Mouse (Mus musculus) T-cell, adult 66 days (primary cell): ENCODE measurements around the gene Armh3. TPM values are rescaled to one million over a fixed set of nuclear protein-coding genes. Genes with fewer than 3 reads are reported as not detected.

Source experiments
- total RNA-seq, 2 experiments: library from RNA; stranded (reverse); gene quantifications; 3 replicates in 1 of 2; 4 replicates in 1 of 2; pipeline ENCODE4 v1.2.4; 2023

The Armh3 gene
- 10 to 100 TPM; 20.7 to 26.2 TPM for total RNA-seq

DNA sequence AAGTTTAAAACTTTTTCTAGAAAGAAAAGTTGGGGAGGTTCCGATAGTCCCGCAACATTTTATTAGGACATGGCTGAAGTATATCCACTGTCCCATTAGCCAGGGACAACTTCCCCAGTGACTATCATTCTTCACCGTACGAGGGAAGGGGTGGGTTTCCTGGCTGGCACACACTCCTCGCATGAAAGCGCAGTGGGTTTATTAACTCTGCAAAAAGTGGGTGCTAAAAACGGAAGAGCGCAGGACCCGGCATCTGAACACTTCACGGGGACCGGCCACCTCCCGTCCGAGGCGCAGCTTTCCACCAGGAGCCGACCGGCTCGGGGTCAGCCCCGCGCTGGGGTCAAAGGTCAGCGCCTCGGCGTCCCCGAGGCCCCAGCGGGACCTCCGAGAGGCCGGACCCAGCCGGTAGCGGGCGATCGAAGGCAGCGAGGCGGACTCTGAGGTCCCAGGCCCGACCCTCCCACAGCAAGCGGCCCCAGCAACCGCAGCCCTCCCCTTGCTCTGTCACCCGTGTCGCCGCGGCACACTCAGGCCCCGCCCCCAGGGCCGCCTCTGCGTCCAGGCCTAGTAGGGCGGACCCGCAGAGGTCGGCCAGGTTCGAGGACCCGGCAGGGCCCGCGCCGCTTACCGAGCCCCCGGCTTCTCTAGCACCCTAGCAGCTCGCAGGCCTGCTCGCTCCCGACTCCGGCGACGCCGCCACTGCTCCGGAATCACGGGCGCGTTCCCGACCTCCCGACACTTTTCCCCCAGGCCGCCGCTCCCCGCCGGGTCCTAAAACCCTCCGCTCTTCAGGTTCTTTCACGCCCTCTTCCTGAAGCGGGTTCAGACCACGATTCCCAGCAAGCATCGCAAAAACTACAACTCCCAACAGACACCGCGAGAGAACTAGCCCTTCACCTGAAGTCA, at the start of gene Armh3:
Armh3 (minus strand) TSS at position 704 of the 909 bp plus-strand sequence.

DNA sequence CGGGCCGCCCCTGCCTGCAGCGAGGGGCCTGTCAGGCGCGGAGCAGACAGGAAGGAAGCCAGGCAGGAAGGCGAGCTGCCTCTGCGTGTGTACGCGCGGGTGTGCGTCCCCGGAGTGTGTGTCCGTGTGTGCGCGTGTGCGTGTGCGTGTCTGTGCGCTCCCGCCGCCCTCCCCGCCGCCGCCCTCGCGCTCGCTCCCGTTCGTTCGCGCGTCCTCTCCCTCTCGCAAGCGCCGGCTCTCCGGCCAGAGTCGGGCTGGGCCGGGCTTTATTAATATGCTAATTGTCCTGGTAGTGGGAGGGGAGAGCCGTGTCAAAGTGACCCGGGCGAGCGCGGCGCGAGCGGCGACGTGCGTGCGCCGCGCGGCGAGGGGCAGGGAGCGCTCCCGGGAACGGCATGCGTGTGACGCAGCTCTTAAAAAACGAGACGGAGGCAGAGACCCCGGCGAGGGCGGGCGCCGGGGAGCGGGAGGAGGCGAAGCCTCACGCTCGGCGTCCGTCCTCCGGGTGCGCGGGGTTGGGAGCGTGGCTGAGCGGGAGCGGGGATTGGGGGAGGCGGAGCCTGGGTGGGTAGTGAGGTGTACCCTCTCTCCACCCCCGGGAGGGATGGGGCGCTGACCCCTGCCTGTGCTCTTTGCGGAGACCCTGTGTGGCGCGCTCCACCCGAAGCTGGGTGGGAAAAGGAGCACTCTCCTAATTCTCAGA, 46.9 kb upstream of the Armh3 start, which contains the start of gene Ldb1:
Ldb1 (minus strand) TSS at position 222 of the 703 bp plus-strand sequence.

DNA sequence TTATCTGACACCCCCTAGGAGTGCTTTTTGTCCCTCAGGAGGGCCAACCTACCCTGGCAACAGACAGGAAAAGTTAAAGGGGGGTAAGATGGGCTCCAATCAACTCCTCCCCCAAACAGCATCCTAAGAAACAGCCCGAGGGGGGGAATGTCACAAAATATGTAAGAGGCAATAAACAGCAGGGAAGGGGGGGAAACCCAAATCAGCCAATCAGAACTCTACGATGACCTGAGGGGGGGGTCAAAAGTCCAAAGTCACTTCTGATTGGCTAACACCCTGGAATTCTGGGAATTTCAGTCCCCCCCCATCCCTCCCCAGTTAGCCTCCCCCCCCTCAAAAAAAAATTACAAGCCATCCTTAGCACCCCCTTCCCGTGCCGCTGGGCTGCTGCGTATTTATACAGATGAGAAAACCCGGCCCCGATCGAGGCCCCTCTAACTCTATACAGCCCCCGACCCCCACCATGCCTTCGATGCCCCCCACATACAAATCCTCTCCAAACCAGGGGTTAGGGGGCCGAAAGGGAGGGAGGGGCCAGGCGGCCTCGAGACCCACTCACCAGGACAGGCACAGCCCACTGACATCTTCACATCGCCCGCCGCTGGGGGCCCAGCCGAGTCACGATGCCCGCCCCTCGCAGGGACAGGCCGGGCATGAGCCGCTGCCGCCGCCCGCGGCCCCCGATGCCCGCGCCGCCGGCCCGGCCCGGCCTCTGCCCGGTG, 46.1 kb upstream of the Armh3 start, which contains the start of gene Pprc1:
Pprc1 (plus strand) TSS at position 616 of the 722 bp plus-strand sequence.

DNA sequence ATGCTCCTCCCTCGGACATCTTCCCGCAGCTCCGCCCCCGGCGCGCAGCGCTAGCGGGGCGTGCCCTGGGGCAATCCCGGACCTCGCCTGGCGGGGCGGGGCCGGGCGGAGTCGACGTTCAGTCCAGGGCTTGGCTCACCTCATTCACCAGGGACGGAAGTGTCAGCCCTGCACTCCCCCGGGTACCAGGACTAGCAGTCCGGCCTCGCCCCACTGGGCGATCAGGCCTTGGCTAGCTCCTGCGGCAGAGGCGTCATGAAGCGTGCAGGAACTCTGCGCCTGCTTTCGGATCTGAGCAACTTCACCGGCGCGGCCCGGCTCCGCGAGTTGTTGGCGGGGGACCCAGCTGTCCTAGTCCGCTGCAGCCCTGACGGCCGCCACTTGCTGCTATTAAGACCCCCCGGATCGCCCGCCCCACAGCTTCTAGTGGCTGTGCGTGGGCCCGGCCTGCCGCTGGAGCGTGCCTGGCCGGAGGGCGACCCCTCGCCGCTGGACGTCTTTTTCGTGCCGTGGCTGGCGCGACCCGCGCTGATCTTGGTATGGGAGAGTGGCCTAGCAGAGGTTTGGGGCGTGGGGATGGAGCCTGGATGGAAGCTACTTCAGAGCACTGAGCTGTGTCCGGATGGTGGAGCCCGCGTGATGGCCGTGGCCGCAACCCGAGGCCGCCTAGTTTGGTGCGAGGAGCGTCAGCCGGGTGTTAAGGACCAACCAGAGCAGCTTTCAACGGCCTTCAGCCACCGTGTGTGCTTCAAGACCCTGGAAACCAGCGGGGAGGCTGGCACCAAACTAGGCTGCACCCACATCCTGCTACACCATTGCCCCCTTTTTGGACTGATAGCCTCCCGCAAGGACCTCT, 5.3 kb upstream of the Armh3 start, which contains the start of gene Hps6:
Hps6 (plus strand) TSS at position 138 of the 856 bp plus-strand sequence.

DNA sequence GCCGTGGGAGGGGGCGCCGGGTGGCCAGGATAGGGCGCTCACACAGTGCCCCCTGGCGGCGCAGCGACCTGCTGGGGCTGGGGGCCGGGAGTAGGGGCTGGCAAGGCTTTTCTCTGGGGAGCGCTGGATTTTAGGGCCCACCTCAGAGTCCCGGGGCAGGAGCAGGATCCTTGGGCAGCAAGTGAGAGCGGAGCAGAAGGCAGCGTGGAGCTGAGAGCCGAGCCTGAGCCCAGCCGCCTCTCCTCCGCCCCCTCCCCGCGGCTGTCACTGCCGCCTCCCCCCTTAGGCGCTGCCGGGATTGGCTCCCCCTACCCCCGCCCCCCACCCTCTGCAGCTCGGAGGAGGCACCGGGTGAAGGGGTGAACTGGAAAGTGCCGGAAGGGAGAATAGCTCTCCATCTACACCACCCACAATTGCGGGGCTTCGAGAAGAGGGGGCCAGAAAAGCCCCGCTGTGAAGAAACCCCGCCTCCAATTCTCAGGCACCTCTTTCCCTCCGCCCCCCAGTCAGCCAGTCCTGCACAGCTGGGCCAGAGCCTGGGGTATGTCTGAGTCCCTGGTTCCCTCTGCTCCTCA, 182.4 kb downstream of the Armh3 start, which contains the start of gene Kcnip2:
Kcnip2 (minus strand) TSS at position 231 of the 575 bp plus-strand sequence.

DNA sequence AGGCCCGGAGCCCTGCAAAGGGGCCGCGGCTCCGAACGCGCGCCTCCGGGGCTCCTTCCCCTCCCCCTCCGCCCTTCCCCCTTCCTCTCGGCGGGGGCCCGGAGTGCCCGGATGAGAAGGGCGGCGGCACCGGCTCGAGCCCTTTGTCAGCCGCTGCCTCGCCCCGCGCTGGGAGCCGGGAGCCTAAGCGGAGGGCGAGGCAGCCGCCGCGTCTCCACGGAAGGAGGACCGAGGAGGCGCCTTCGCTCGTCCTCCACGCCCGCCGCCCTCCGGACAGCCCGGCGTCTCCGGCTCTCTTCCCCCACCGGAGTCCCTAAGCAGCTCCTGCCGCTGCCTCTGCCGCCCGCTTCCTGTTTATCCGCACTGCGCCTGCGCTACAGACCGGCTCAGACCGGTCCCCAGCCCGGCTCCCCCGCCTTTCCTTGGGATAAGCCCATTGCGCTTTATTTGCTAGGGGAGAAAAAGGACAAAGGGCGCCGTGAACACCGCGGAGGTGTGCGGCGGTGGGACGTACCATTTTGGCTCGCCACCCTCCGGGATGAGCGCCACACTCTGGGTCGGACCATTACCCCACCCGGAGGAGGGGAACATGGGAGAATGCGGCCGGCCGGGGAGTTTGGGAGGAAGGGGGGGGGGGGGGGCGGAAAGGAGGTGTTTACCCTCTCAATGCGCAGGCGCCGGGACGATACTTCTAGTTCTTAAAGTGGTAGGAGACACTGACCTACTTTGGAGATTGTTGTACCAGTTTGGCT, 214.9 kb downstream of the Armh3 start, which contains the start of gene Mgea5:
Mgea5 (minus strand) TSS at position 657 of the 752 bp plus-strand sequence.

Other genes starting within 250 kb of the Armh3 start
- 10 to 100 TPM; 70.2 to 74.0 TPM for gene Npm3, start 248.9 kb downstream of the Armh3 start, total RNA-seq
- 100 to 1,000 TPM; 273 to 314 TPM for gene Mgea5, start 214.7 kb downstream of the Armh3 start, total RNA-seq
- 1 to 10 TPM; 3.6 to 5.6 TPM for gene Kcnip2, start 182.4 kb downstream of the Armh3 start, total RNA-seq
- gene Hps6, start 5.0 kb upstream of the Armh3 start, total RNA-seq: 10 to 100 TPM in 1 of 2 experiments, 1 to 10 TPM in 1; 9.2 to 10.5 TPM
- gene Pprc1, start 46.4 kb upstream of the Armh3 start, total RNA-seq: 100 to 1,000 TPM; 112 to 123 TPM
- 100 to 1,000 TPM; 360 to 379 TPM for gene Ldb1, start 46.7 kb upstream of the Armh3 start, total RNA-seq
- gene Nolc1, start 77.4 kb upstream of the Armh3 start, total RNA-seq: 10 to 100 TPM; 75.6 to 81.5 TPM
- not detected for gene Elovl3, start 133.4 kb upstream of the Armh3 start, total RNA-seq
- not detected for gene Pitx3, start 149.8 kb upstream of the Armh3 start, total RNA-seq
- gene Gbf1, start 154.0 kb upstream of the Armh3 start, total RNA-seq: 10 to 100 TPM; 87.0 to 91.4 TPM